Mouse (Mus musculus) midbrain, embryonic 10.5 days (tissue): ENCODE measurements at regions not wholly inside any gene's neighbourhood (a gene's known extent, or its start where the extent isn't known, plus 50 kb on each side); places are given as distances from the start of the nearest gene placed in this dataset.

Experiments used
- DNase-seq: peaks from one replicate; pipeline ENCODE4 v3.0.0-alpha.2; 2017; ENCODE audit warnings: low spot score
- H3K27ac ChIP-seq: fragments of 300-500 bp; sonication (generic); replicated peaks from 2 replicates; pipeline ENCODE4 v1.5.1; 2016; ENCODE audit warnings: mild to moderate bottlenecking
- H3K27me3 ChIP-seq: fragments of 300-500 bp; sonication (generic); 2 replicates; pipeline ENCODE4 v1.6.1; 2016; ENCODE audit warnings: low read depth, mild to moderate bottlenecking; ENCODE audit not compliant: poor library complexity, severe bottlenecking
- H3K36me3 ChIP-seq: fragments of 300-500 bp; sonication (generic); 2 replicates; pipeline ENCODE4 v1.6.1; 2016; ENCODE audit warnings: mild to moderate bottlenecking, moderate library complexity
- H3K4me1 ChIP-seq: fragments of 300-500 bp; sonication (generic); 2 replicates; pipeline ENCODE4 v1.6.1; 2016
- H3K4me3 ChIP-seq: fragments of 300-500 bp; sonication (generic); 2 replicates; pipeline ENCODE4 v1.5.1; 2016; ENCODE audit warnings: mild to moderate bottlenecking, moderate library complexity
- H3K9me3 ChIP-seq: fragments of 300-500 bp; sonication (generic); replicated peaks from 2 replicates; pipeline ENCODE4 v1.6.1; 2016; ENCODE audit warnings: mild to moderate bottlenecking
- WGBS: fragments of 180-500 bp; shearing (Covaris S2); methylation state at CpG from one replicate; pipeline ENCODE4 v1.1.7; 2016; 5-methylcytosine and 5-hydroxymethylcytosine counted together

DNA sequence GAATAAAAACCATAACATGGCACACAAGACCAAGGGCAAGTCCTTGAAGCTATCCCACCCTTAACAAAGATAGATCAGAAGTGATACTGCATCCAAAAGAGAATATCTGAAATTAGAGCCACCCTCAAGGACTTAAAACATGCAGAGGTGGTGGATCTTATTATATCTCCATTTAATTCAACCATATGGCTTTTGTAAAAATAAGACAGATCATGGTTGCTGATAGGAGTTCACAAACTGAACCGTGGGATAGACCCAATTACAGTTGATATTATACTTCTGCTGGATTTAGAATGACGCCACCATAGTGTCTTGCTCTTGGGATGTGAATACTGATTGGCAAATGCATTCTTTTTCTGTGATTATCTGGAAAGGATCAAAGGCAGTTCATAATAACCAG, 84.5 kb upstream of the F13a1 start:
- WGBS, result 88% methylated on average over 2 of the region's 2 CpGs
- Histone ChIP-seq H3K9me3 (no peaks in the 10 kb centered on the region), H3K36me3 (no peaks in the 10 kb centered on the region), H3K27ac (no peak overlapping the region), H3K4me1 (no peaks in the 10 kb centered on the region), H3K27me3 (no peaks in the 10 kb centered on the region), H3K4me3 (no peak overlapping the region)
- no peak for DNase-seq

DNA sequence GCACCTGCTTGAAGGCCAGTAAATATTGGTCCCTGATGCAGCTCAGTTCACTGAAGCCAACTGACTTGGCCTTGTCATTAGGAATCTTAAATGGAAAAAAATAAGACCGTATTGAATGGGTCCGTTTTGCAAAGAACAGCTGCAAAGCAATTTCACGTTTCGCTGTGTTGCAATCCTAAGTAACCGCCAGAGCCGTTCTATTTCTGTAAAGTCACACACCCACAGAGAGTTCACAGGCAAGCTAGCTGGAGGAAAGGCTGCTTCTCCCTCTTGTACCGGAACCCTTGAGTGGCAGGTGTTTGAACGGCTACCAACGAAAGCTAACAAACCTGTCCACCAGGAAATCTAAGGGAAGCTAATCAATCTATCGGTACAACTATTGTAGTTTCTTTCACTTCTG, 80.6 kb upstream of the F13a1 start:
- Histone ChIP-seq H3K9me3 (no peaks in the 10 kb centered on the region), H3K4me1 (no peaks in the 10 kb centered on the region), H3K27ac (no peak overlapping the region), H3K4me3 (no peak overlapping the region), H3K36me3 (no peaks in the 10 kb centered on the region), H3K27me3 (no peaks in the 10 kb centered on the region)
- DNase-seq, result no peak
- WGBS, result 91% methylated on average over 10 of the region's 10 CpGs

DNA sequence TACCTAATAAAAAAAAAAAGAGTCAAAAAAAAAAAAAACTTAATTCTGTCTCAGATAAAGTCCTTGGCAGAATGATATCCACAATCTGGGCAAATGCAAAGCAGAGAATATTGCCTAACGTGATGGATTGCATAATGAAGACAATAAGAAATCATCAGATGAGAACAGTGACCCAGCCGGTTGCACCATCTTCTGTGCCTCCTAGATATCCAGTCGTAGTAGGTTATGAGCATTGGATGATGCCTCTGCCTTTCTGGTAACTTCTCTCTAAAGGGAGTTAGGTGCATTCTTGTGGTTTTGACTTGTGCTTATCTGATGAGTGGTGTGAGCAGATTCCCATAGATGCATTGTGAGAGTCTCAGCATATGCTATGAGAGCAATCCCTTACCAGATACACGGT, 71.6 kb upstream of the F13a1 start:
- Histone ChIP-seq H3K4me1 (no peaks in the 10 kb centered on the region), H3K9me3 (no peaks in the 10 kb centered on the region), H3K27ac (no peak overlapping the region), H3K36me3 (no peaks in the 10 kb centered on the region), H3K4me3 (no peak overlapping the region), H3K27me3 (no peaks in the 10 kb centered on the region)
- DNase-seq, result no peak
- WGBS, result 93% methylated on average over 4 of the region's 4 CpGs

DNA sequence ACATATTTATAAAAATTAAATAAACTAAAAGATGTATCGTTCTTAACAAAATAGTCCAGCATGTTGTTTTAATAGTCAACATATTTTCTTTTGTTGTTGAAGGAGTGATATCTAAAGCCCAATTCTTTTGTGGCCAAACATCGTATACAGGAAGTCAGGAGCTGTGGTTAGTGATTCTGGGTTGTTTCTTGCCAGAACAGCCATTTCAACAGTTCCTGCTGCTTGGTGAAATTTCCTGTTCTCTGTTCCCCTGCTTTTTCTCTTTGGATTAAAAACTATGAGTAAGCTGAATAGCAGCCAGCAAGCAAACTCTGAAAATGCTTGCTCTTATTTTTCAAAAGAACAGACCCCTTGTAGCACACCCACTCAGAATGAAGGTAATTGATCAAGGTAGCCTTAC, 70.2 kb upstream of the F13a1 start:
- no peak for DNase-seq
- no peak overlapping the region for H3K4me3 ChIP-seq
- no peaks in the 10 kb centered on the region for H3K36me3 ChIP-seq
- H3K4me1 ChIP-seq, result no peaks in the 10 kb centered on the region
- no peaks in the 10 kb centered on the region for H3K27me3 ChIP-seq
- H3K9me3 ChIP-seq, result no peaks in the 10 kb centered on the region
- 84% methylated on average over 2 of the region's 2 CpGs for WGBS
- no peak overlapping the region for H3K27ac ChIP-seq

DNA sequence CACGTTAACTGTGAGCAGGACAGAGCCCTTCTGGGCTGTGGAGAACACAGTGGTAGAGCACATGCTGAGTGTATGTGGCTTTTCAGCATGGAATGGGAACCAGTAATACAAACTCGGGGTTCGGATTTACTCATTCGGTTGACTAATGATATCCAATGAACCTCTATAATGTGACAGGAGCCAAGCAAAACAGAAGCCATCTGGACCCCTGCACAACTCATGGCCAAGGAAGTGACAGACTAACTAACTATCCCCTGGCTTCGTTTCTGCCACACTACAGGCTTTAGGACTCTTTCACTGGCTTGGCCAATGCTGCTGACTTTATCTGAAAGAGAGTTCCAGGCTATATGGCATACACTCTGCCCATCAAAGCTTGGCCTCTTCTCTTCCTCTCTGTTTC, 64.3 kb upstream of the F13a1 start:
- Histone ChIP-seq H3K27ac (no peak overlapping the region), H3K36me3 (no peaks in the 10 kb centered on the region), H3K4me1 (no peaks in the 10 kb centered on the region), H3K9me3 (no peaks in the 10 kb centered on the region), H3K4me3 (no peak overlapping the region), H3K27me3 (no peaks in the 10 kb centered on the region)
- 92% methylated on average over 5 of the region's 5 CpGs for WGBS
- DNase-seq, result no peak

DNA sequence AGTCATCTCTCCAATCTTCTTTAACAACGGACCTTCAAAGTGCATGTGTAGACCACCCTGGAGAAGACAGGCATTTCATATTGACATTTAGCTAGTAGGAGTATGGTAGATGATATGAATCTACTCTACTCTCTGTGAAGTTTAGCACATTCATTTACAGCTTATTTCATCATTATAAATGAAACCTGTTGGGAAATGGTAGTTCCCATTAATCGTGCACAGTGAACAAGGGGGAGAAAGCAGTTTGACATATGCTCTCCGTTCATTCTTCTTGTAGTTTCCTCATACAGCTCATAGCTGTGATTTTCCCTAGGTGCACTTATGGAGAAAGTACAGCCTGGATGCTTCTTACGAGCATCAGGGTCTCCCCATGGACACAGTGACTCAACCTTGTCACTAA, 61.7 kb upstream of the F13a1 start:
- no peaks in the 10 kb centered on the region for H3K27me3 ChIP-seq
- no peaks in the 10 kb centered on the region for H3K4me1 ChIP-seq
- H3K9me3 ChIP-seq, result no peaks in the 10 kb centered on the region
- no peaks in the 10 kb centered on the region for H3K36me3 ChIP-seq
- no peak overlapping the region for H3K4me3 ChIP-seq
- no peak for DNase-seq
- no peak overlapping the region for H3K27ac ChIP-seq
- WGBS, result 85% methylated on average over 4 of the region's 4 CpGs

DNA sequence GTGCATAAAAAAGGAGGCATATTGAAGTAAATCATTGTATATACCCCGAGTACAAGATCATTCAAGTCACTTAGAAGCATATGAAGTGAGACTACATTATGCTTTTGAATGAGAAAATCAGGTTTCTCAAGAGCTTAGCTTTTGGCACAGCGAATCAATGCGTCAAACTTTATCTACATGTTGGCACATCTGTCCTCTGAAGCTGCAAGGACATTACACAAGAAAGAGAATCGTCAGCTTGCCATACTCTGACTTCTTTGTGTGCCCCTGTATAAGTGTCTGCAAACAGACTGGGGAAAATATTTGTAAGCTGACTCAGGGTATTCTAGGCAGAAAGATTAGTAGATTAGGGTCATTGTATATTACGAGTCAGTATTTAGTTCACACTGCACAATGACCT, 57.7 kb upstream of the F13a1 start:
- DNase-seq, result no peak
- no peak overlapping the region for H3K27ac ChIP-seq
- H3K36me3 ChIP-seq, result no peaks in the 10 kb centered on the region
- peaks cover 6% of the 10 kb centered on the region; the same call in 1 of the 2 replicates for H3K4me1 ChIP-seq
- no peaks in the 10 kb centered on the region for H3K9me3 ChIP-seq
- WGBS, result 86% methylated on average over 5 of the region's 5 CpGs
- H3K4me3 ChIP-seq, result no peak overlapping the region
- no peaks in the 10 kb centered on the region for H3K27me3 ChIP-seq

DNA sequence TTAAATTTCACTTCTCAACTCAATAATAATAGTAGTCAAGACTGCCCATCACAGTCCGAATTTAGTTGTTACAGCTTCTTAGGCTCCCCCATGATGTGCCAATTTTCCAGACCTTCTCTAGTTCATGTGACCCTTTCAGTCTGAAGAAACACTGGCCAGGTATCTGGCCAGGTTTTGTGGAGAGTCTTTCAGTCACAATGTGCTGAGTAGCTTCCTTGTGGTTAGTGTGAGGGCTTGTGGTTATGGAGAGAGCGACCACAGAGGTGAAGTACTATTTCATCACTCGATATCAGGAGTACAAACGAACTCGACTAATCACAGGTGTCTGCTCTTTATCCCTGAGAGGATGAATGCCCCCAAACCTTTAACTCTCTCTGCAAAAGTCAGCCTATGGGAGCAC, 56.0 kb upstream of the F13a1 start:
- peaks cover 6% of the 10 kb centered on the region; the same call in 1 of the 2 replicates for H3K4me1 ChIP-seq
- no peak for DNase-seq
- 93% methylated on average over 5 of the region's 5 CpGs for WGBS
- H3K9me3 ChIP-seq, result no peaks in the 10 kb centered on the region
- H3K27me3 ChIP-seq, result no peaks in the 10 kb centered on the region
- no peak overlapping the region for H3K4me3 ChIP-seq
- no peaks in the 10 kb centered on the region for H3K36me3 ChIP-seq
- H3K27ac ChIP-seq, result no peak overlapping the region

DNA sequence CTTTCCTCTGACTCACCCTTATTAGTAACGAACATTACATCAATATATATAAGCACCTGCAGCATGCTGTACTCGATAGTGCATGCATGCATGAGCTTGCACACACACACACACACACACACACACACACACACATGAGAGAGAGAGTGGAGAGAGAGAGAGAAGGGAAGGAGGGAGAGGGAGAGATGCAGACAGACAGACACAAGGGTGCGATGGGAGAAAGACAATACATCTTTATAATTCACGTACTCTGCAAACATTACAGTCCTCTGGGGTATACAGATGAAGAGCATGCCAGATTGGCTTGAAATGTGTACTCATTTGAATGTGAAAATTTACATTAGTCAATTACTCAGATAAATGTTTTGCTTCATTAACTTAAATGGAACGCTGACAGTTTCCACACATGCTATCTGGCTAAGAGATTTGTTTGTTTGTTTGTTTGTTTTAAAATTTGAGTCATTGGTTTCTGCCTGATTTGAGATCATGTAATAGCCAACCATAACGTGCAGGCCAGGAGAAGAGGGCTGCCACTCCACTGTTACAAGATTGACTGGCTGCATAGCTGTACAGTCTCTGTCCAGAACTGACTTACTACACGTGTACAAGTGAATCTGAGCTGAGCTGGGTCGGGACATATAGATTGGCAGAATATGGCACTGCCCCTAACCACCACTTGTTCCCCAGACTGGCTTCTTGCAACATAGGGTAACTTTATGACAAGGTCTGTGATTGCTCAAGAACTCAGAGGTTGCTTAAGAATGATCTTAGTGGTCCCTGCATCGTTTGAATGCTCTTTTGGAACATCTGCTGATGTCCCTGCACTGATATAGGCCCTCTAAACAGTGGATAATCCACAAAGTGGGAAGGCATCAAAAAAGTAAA, 54.6 kb upstream of the F13a1 start:
- Histone ChIP-seq H3K36me3 (no peaks in the 10 kb centered on the region), H3K4me3 (no peak overlapping the region), H3K9me3 (no peaks in the 10 kb centered on the region), H3K4me1 (peaks cover 6% of the 10 kb centered on the region; the same call in 1 of the 2 replicates), H3K27ac (no peak overlapping the region), H3K27me3 (no peaks in the 10 kb centered on the region)
- DNase-seq, result no peak
- 82% methylated on average over 9 of the region's 9 CpGs for WGBS

DNA sequence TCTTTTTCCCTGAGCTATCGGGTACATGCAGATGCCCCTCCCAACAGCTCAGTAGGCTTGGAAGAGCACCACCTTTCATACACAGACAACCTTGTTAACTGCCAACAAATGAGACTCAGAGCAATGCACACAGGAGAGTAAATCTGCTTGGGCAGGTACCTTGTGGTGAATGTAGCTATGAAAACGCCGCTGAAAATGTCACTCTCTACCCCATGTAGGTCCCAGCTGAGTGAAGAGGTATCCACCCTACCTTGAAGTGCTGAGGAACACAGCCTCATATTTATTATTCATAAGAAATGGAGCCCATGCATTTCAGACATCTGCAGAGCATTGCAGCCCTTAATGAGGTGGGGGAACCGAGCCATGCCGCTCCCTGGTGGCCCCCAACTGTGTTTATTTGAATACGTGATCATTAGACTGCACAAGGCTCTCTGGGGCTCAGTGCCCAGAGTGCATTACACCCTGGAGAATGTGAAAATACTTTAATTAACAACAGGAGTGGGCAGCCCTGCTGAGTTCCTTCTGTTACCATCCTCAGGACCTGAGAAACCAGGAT, 53.8 kb upstream of the F13a1 start:
- Histone ChIP-seq H3K27me3 (no peaks in the 10 kb centered on the region), H3K27ac (no peak overlapping the region), H3K4me1 (peaks cover 6% of the 10 kb centered on the region; the same call in 1 of the 2 replicates), H3K9me3 (no peaks in the 10 kb centered on the region; the same call in 1 of the 2 replicates), H3K36me3 (no peaks in the 10 kb centered on the region), H3K4me3 (no peak overlapping the region)
- WGBS, result 49% methylated on average over 6 of the region's 6 CpGs
- no peak for DNase-seq

DNA sequence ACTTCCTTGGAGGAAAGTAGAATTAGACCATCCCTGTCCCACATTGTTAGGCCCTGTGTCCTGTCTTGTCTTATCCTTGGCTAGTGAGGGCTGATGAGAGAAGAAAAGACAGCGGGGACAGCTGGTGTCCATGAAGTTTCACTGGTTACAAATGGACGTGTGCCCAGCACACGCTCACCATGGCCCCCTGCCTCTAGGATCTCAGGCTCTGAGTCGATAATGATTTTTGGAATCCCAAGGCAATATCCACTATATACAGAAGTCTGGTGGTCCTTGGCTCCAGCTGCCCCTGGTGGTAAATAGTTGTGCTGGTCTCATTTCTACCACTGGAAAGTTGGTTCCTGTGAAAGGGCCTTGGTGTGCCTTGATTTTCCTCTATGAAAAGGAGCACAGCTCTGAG, 51.7 kb upstream of the F13a1 start:
- no peak for DNase-seq
- Histone ChIP-seq H3K4me3 (no peak overlapping the region), H3K4me1 (peaks cover 6% of the 10 kb centered on the region; the same call in 1 of the 2 replicates), H3K27ac (no peak overlapping the region), H3K9me3 (no peaks in the 10 kb centered on the region; the same call in 1 of the 2 replicates), H3K36me3 (no peaks in the 10 kb centered on the region), H3K27me3 (no peaks in the 10 kb centered on the region)
- WGBS, result 93% methylated on average over 4 of the region's 4 CpGs
